Mouse (Mus musculus) intestine, postnatal 0 days (tissue): ENCODE data around the gene Olfr854. TPM values are rescaled to one million over a fixed set of nuclear protein-coding genes. Genes with fewer than 3 reads are reported as not detected.

Experiments
- ATAC-seq: fragments of 200-750 bp; cut with Nextera tagmentation; 2 replicates; pipeline ENCODE4 v1.8.0; 2017; ENCODE audit warnings: mild to moderate bottlenecking, moderate TSS enrichment, moderate library complexity
- H3K27ac ChIP-seq: fragments of 300-500 bp; sonication (generic); 2 replicates; pipeline ENCODE4 v1.5.1; 2014; ENCODE audit warnings: mild to moderate bottlenecking, low read depth, low read length, moderate library complexity
- H3K27me3 ChIP-seq: fragments of 300-500 bp; sonication (generic); replicated peaks from 2 replicates; pipeline ENCODE4 v1.6.1; 2014; ENCODE audit warnings: low read length, mixed read lengths; ENCODE audit not compliant: control insufficient read depth, insufficient read depth
- H3K36me3 ChIP-seq: fragments of 300-500 bp; sonication (generic); 2 replicates; pipeline ENCODE4 v1.6.1; 2014; ENCODE audit warnings: mild to moderate bottlenecking, moderate library complexity; ENCODE audit not compliant: control insufficient read depth, insufficient read depth
- H3K4me1 ChIP-seq: fragments of 300-500 bp; sonication (generic); replicated peaks from 2 replicates; pipeline ENCODE4 v1.6.1; 2014; ENCODE audit warnings: antibody characterized with exemption, low read length, mixed read lengths; ENCODE audit not compliant: control insufficient read depth, insufficient read depth
- H3K4me2 ChIP-seq: fragments of 300-500 bp; sonication (generic); replicated peaks from 2 replicates; pipeline ENCODE4 v1.6.1; 2014; ENCODE audit warnings: low read depth, mild to moderate bottlenecking, moderate library complexity
- H3K4me3 ChIP-seq: fragments of 300-500 bp; sonication (generic); 2 replicates; pipeline ENCODE4 v1.5.1; 2014; ENCODE audit warnings: low read depth, low read length
- H3K9ac ChIP-seq: fragments of 300-500 bp; sonication (generic); 2 replicates; pipeline ENCODE4 v1.6.1; 2014; ENCODE audit warnings: mild to moderate bottlenecking, low read depth, low read length
- H3K9me3 ChIP-seq: fragments of 300-500 bp; sonication (generic); 2 replicates; pipeline ENCODE4 v1.6.1; 2016; ENCODE audit warnings: mixed run types; ENCODE audit not compliant: control insufficient read depth
- CTCF ChIP-seq: sonication (generic); IDR thresholded peaks from 2 replicates; pipeline ENCODE4 v1.5.1; 2016; ENCODE audit warnings: low read depth, mild to moderate bottlenecking, control low read depth, antibody characterized with exemption, moderate library complexity
- WGBS: fragments of 180-500 bp; shearing (Covaris S2); extraction: QIAGEN DNeasy Blood & Tissue Kit; methylation state at CpG from one replicate; pipeline ENCODE4 v1.1.7; 2014; 5-methylcytosine and 5-hydroxymethylcytosine counted together
- polyA plus RNA-seq: library from polyadenylated mRNA; unstranded; fragments of >200 nt; fragmentation: Nextera tagmentation; extraction: Ambion mirVana; gene quantifications from 2 replicates; pipeline ENCODE4 v1.2.1, GENCODE M21; 2015

Olfr854 gene
- not detected in 2 replicates for polyA plus RNA-seq

- Histone ChIP-seq H3K27me3 (no peaks in the 10 kb centered on the region), H3K27ac (no peak within 1 kb of the TSS), H3K4me2 (no peak within 1 kb of the TSS), H3K4me3 (no peak within 1 kb of the TSS), H3K9ac (no peak within 1 kb of the TSS), H3K9me3 (no peaks in the 10 kb centered on the region), H3K36me3 (no peaks in the 10 kb centered on the region), H3K4me1 (no peaks in the 10 kb centered on the region)
- ATAC-seq = no peak
- WGBS = 64% methylated on average over 1 of the region's 1 CpGs
- TF ChIP-seq CTCF = no peak
These were observed at the start of gene Olfr854 for GRCm38 (mm10) chr9:19567282-19567681. Gene Olfr854 (minus strand): TSS chr9:19567382.

GRCm38 (mm10) chr9:19582317-19582716 lies 15.1 kb upstream of the Olfr854 start, which contains the start of gene Olfr855:
Gene Olfr855 (plus strand): TSS chr9:19582617.
- H3K9me3 ChIP-seq = no peaks in the 10 kb centered on the region
- H3K27ac ChIP-seq = no peak within 1 kb of the TSS
- H3K4me3 ChIP-seq = no peak within 1 kb of the TSS
- H3K4me1 ChIP-seq = no peaks in the 10 kb centered on the region
- ATAC-seq = no peak
- no peaks in the 10 kb centered on the region for H3K36me3 ChIP-seq
- TF ChIP-seq CTCF = no peak
- H3K9ac ChIP-seq = no peak within 1 kb of the TSS
- H3K27me3 ChIP-seq = no peaks in the 10 kb centered on the region
- H3K4me2 ChIP-seq = no peak within 1 kb of the TSS

GRCm38 (mm10) chr9:19540976-19541375 lies 26.2 kb downstream of the Olfr854 start, which contains the start of gene Olfr853:
Gene Olfr853 (minus strand): TSS chr9:19541076.
- Histone ChIP-seq H3K9ac (no peak within 1 kb of the TSS), H3K9me3 (no peaks in the 10 kb centered on the region), H3K36me3 (no peaks in the 10 kb centered on the region), H3K4me3 (no peak within 1 kb of the TSS), H3K27ac (no peak within 1 kb of the TSS), H3K27me3 (no peaks in the 10 kb centered on the region), H3K4me2 (no peak within 1 kb of the TSS), H3K4me1 (no peaks in the 10 kb centered on the region)
- 68% methylated on average over 1 of the region's 1 CpGs for WGBS
- TF ChIP-seq CTCF = no peak
- no peak for ATAC-seq

Other genes starting within 250 kb of the Olfr854 start
- gene Olfr845, start 230.9 kb downstream of the Olfr854 start, polyA plus RNA-seq = not detected in 2 replicates
- not detected in 2 replicates for gene Olfr846, start 203.4 kb downstream of the Olfr854 start, polyA plus RNA-seq
- not detected in 2 replicates for gene Olfr847, start 188.7 kb downstream of the Olfr854 start, polyA plus RNA-seq
- gene Olfr849, start 127.1 kb downstream of the Olfr854 start, polyA plus RNA-seq = not detected in 2 replicates
- gene Olfr850, start 89.1 kb downstream of the Olfr854 start, polyA plus RNA-seq = not detected in 2 replicates
- gene Olfr851, start 74.1 kb downstream of the Olfr854 start, polyA plus RNA-seq = not detected in 2 replicates
- gene Olfr853, start 26.3 kb downstream of the Olfr854 start, polyA plus RNA-seq = not detected in 2 replicates
- gene Olfr855, start 15.2 kb upstream of the Olfr854 start, polyA plus RNA-seq = not detected in 2 replicates
- gene Zfp317, start 54.7 kb upstream of the Olfr854 start, polyA plus RNA-seq = 8.2 and 9.1 TPM in 2 replicates
- gene Olfr857, start 142.1 kb upstream of the Olfr854 start, polyA plus RNA-seq = not detected in 2 replicates
- gene Olfr58, start 212.9 kb upstream of the Olfr854 start, polyA plus RNA-seq = not detected in 2 replicates
- not detected in 2 replicates for gene Olfr859, start 237.5 kb upstream of the Olfr854 start, polyA plus RNA-seq